Mouse (Mus musculus): ENCODE data around the gene Dpysl5. TPM values are rescaled to one million over a fixed set of nuclear protein-coding genes. Genes with fewer than 3 reads are reported as not detected.
A peak's percentile ranks its signal among the peaks of the same experiment; 100 is the strongest.

Dpysl5 gene
- polyA plus RNA-seq, 1 experiment = 73.0 TPM

DNA sequence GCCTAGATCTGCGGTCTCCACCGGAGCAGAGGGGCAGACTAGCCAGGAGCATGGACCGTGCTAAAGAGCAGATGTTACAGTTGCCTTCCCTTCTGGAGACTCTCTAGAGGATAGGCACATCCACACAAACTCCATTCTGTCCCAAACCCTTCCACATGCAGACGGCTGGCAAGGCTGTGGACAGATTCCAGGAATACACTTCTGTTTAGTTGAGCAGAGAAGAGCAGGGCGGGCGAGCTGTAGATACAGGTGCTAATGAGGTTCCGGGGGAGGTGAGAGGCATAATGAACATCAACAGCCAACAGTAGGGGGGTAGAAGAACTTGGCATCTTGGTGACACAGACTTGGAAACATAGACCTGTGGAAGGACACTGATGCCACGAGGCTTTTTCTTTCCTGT is 28.2 kb downstream of the Dpysl5 start:
- Histone ChIP-seq H3K4me1 (ENCODE audit: control insufficient read depth, insufficient read depth, low read length) (no peaks in the 10 kb centered on the region), H3K36me3 (ENCODE audit: control insufficient read depth, insufficient read depth, low read length) (no peaks in the 10 kb centered on the region), H3K27me3 (ENCODE audit: control insufficient read depth, insufficient read depth, low read length) (no peaks in the 10 kb centered on the region), H3K27ac (ENCODE audit: control insufficient read depth, insufficient read depth, low read depth, low read length) (peak overlapping the region; percentile 2; the same call in 1 of the 2 replicates), H3K4me3 (ENCODE audit: control insufficient read depth, low read depth, low read length) (no peak overlapping the region)
- no peak for TF ChIP-seq CTCF (IDR thresholded peaks at IDR 0.05; ENCODE audit: control insufficient read depth, insufficient read depth, insufficient replicate concordance, low read depth, low read length)

DNA sequence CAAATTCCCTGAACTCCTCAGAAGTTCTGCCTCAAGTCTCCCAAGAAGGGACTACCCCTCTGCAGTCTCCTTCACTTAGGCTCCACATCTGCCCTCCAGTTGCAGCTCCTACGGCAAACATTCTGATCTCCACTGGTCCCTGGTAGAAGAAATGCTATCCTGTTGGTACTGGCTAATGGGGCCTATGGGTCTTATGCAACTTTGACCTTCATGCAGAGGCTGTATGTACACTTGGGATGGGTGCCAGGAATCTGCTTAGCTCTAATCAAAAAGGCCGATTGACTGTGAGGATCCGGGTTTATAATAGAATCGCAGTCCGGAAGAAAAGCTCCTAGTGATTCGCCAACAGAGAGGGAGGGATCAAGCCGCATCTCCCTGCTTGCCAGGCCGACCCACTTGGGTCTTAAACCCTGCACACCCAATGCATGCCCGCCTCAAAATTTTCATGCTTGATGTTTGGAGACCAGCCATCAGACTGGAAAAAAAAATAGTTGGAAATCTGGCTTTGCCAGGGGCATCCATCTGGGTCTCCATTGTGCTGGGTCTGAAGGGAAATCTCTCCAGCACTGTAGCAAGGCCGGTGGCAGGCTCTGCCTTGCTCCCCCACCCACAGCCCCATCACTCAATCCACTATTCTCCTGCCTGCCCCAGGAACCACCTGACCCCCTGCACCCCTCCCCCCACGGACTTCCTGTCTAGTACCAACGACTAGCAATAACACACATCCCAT is 38.4 kb downstream of the Dpysl5 start:
- Histone ChIP-seq H3K27me3 (ENCODE audit: control insufficient read depth, insufficient read depth, low read length) (no peaks in the 10 kb centered on the region), H3K36me3 (ENCODE audit: control insufficient read depth, insufficient read depth, low read length) (no peaks in the 10 kb centered on the region), H3K27ac (ENCODE audit: control insufficient read depth, insufficient read depth, low read depth, low read length) (no peak overlapping the region), H3K4me3 (ENCODE audit: control insufficient read depth, low read depth, low read length) (no peak overlapping the region), H3K4me1 (ENCODE audit: control insufficient read depth, insufficient read depth, low read length) (no peaks in the 10 kb centered on the region; the same call in 1 of the 2 replicates)
- no peak for TF ChIP-seq POLR2A (IDR thresholded peaks at IDR 0.05; ENCODE audit: control insufficient read depth, low read depth, low read length)
- TF ChIP-seq CTCF (IDR thresholded peaks at IDR 0.05; ENCODE audit: control insufficient read depth, insufficient read depth, insufficient replicate concordance, low read depth, low read length) = no peak

DNA sequence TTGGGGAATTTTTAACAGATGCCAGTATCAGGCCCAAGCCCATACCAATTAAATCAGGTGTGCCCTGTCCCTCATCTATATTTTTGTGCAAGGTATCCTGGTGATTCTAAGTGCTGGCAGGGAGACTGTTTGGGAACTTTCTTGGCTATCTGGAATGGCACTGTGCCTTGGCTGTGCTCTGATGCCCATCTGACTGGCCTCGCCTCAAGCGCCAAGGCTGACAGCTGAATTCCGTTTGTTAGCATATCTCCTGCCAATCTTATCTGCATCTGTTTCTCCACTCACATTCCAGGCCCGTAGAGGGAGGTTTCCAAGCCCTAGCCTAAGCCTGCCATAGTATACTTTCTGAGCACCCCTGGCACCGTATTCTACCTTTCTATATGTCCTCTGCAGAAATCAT is 39.7 kb downstream of the Dpysl5 start:
- no peaks in the 10 kb centered on the region for H3K36me3 ChIP-seq (ENCODE audit: control insufficient read depth, insufficient read depth, low read length)
- H3K4me3 ChIP-seq (ENCODE audit: control insufficient read depth, low read depth, low read length) = no peak overlapping the region
- TF ChIP-seq CTCF (IDR thresholded peaks at IDR 0.05; ENCODE audit: control insufficient read depth, insufficient read depth, insufficient replicate concordance, low read depth, low read length) = no peak
- no peak for TF ChIP-seq POLR2A (IDR thresholded peaks at IDR 0.05; ENCODE audit: control insufficient read depth, low read depth, low read length)

DNA sequence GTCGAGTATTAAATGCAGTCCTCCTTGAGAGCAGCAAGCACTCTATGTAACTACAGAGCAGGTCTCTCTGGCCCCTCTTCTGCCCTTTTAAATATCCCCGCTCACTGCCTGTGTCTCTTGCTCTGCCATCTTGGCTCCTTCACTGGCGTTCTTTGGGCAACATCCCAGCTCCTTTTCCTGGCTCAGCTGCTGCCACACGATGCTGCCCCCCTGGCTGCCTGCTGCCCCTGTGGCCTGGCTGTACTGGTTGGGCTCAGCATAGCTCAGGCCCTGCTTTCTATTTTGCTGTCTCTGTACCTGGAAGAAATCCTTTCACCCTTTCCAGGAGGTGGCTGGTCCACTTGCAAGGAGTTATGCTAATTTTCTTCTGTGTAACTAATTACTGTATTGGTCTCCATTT is 41.8 kb downstream of the Dpysl5 start:
- no peak overlapping the region for H3K27ac ChIP-seq (ENCODE audit: control insufficient read depth, insufficient read depth, low read depth, low read length)
- H3K36me3 ChIP-seq (ENCODE audit: control insufficient read depth, insufficient read depth, low read length) = no peaks in the 10 kb centered on the region
- H3K4me3 ChIP-seq (ENCODE audit: control insufficient read depth, low read depth, low read length) = no peak overlapping the region
- no peaks in the 10 kb centered on the region; the same call in 1 of the 2 replicates for H3K4me1 ChIP-seq (ENCODE audit: control insufficient read depth, insufficient read depth, low read length)
- no peaks in the 10 kb centered on the region for H3K27me3 ChIP-seq (ENCODE audit: control insufficient read depth, insufficient read depth, low read length)
- TF ChIP-seq POLR2A (IDR thresholded peaks at IDR 0.05; ENCODE audit: control insufficient read depth, low read depth, low read length) (no peak), CTCF (IDR thresholded peaks at IDR 0.05; ENCODE audit: control insufficient read depth, insufficient read depth, insufficient replicate concordance, low read depth, low read length) (no peak)

More for the DNA sequence above, 39.7 kb downstream of the Dpysl5 start:
- Histone ChIP-seq H3K27me3 (ENCODE audit: control insufficient read depth, insufficient read depth, low read length) (no peaks in the 10 kb centered on the region), H3K27ac (ENCODE audit: control insufficient read depth, insufficient read depth, low read depth, low read length) (no peak overlapping the region), H3K4me1 (ENCODE audit: control insufficient read depth, insufficient read depth, low read length) (no peaks in the 10 kb centered on the region; the same call in 1 of the 2 replicates)

DNA sequence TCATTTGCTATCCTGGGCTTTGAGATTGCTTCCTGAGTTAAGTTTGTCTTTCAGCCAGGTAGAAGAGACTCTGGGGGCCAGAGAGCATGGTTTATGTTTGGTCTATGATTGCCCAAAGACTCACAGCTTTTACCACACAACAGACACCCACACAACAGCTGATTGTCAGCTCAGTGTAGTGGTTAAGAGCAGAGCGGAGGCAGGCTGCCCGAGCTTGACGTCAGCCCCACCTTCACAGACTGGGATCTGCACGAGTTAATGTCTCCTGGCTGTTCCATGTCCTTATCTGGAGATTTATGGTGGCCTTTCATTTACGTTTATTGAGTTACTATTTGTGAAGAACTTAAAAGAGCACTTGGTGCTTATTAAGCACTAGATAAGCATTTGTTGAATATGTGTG is 43.9 kb downstream of the Dpysl5 start:
- no peaks in the 10 kb centered on the region for H3K36me3 ChIP-seq (ENCODE audit: control insufficient read depth, insufficient read depth, low read length)
- no peaks in the 10 kb centered on the region for H3K27me3 ChIP-seq (ENCODE audit: control insufficient read depth, insufficient read depth, low read length)
- no peak overlapping the region for H3K4me3 ChIP-seq (ENCODE audit: control insufficient read depth, low read depth, low read length)
- no peak for TF ChIP-seq CTCF (IDR thresholded peaks at IDR 0.05; ENCODE audit: control insufficient read depth, insufficient read depth, insufficient replicate concordance, low read depth, low read length)
- TF ChIP-seq POLR2A (IDR thresholded peaks at IDR 0.05; ENCODE audit: control insufficient read depth, low read depth, low read length) = no peak
- H3K4me1 ChIP-seq (ENCODE audit: control insufficient read depth, insufficient read depth, low read length) = no peaks in the 10 kb centered on the region
- no peak overlapping the region for H3K27ac ChIP-seq (ENCODE audit: control insufficient read depth, insufficient read depth, low read depth, low read length)

DNA sequence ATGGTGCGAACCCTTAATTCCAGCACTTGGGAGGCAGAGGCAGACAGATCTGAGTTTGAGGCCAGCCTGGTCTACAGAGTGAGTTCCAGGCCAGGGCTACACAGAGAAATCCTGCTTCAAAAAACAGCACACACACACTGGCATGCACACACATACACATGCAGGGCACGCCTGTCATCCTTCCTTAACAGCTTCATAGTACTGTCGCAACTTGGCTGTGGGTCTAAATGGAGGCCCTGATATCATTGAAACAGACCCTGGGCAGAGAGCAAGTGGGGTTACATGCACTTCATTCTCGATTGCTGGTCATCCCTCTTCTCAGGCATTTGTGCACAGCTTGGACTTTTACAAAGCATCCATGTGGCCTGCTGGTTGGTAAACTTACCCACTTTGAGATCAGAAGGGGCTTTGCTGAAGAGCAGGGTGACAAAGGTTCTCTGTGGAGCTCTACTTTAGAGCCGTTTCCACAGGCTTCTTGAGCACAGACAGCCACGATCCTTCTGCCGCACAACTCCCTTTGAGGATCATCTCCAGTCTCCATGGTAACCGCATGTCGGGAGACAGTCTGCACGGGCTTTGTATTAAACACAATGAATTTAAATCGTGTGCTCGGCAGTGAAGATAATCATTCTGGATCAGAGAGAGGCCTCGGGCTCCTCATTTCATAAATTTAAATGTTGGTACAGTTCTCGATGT is 51.6 kb downstream of the Dpysl5 start:
- TF ChIP-seq CTCF (IDR thresholded peaks at IDR 0.05; ENCODE audit: control insufficient read depth, insufficient read depth, insufficient replicate concordance, low read depth, low read length) (no peak), POLR2A (IDR thresholded peaks at IDR 0.05; ENCODE audit: control insufficient read depth, low read depth, low read length) (no peak)
- H3K27ac ChIP-seq (ENCODE audit: control insufficient read depth, insufficient read depth, low read depth, low read length) = no peak overlapping the region
- H3K27me3 ChIP-seq (ENCODE audit: control insufficient read depth, insufficient read depth, low read length) = no peaks in the 10 kb centered on the region
- no peak overlapping the region for H3K4me3 ChIP-seq (ENCODE audit: control insufficient read depth, low read depth, low read length)
- H3K4me1 ChIP-seq (ENCODE audit: control insufficient read depth, insufficient read depth, low read length) = no peaks in the 10 kb centered on the region; the same call in 1 of the 2 replicates
- H3K36me3 ChIP-seq (ENCODE audit: control insufficient read depth, insufficient read depth, low read length) = no peaks in the 10 kb centered on the region

DNA sequence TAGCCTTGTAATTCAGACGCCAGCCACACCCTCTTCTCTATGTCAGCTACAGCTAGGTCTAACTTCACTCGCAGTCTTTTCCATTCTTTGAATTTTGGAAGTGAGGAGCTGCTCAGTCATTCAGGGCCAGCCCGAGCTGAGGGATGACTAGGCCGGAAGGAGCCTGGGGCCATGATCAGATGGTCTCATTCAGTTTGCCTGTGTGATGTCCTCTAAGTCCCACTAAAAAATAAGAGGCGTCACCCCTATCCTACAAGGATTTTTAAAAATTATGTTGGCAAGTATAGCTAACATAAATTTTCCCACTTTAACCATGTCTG is 52.1 kb downstream of the Dpysl5 start:
- Histone ChIP-seq H3K4me1 (ENCODE audit: control insufficient read depth, insufficient read depth, low read length) (no peaks in the 10 kb centered on the region; the same call in 1 of the 2 replicates), H3K36me3 (ENCODE audit: control insufficient read depth, insufficient read depth, low read length) (no peaks in the 10 kb centered on the region), H3K27me3 (ENCODE audit: control insufficient read depth, insufficient read depth, low read length) (no peaks in the 10 kb centered on the region), H3K27ac (ENCODE audit: control insufficient read depth, insufficient read depth, low read depth, low read length) (no peak overlapping the region), H3K4me3 (ENCODE audit: control insufficient read depth, low read depth, low read length) (no peak overlapping the region)
- TF ChIP-seq CTCF (IDR thresholded peaks at IDR 0.05; ENCODE audit: control insufficient read depth, insufficient read depth, insufficient replicate concordance, low read depth, low read length) = no peak
- no peak for TF ChIP-seq POLR2A (IDR thresholded peaks at IDR 0.05; ENCODE audit: control insufficient read depth, low read depth, low read length)
